ENCODE assay signal across 20 mouse cellular contexts in genomic region chr11:15274043-15274773, GRCm38 (mm10).
"Had no signal": no experiment of that assay in that cellular context is flagged by ENCODE, and none has a peak within 500 bp of the region (broad histone marks: within the 10 kb centered on the region; RNA-seq: fewer than 3 reads in every experiment).

No protein-coding gene starts in this region.

- DNase-seq: kidney, postnatal 25 days; liver; lung, adult 18-20 months; lung, postnatal 14 days; spleen, adult 18-20 months; thymus, adult 2 months; thymus, postnatal 14 days; thymus, postnatal 4 days had no signal

- H3K27me3 ChIP-seq: limb, embryonic 13.5 days; liver, embryonic 12.5 days; liver, embryonic 15.5 days; lung, embryonic 15.5 days; midbrain, embryonic 12.5 days; midbrain, embryonic 15.5 days; stomach, embryonic 15.5 days had no signal

- H3K4me3 ChIP-seq: limb, embryonic 10.5 days; limb, embryonic 13.5 days; liver, embryonic 12.5 days; liver, embryonic 15.5 days; lung, embryonic 15.5 days; midbrain, embryonic 12.5 days; midbrain, embryonic 15.5 days; stomach, embryonic 15.5 days had no signal

- H3K9ac ChIP-seq: limb, embryonic 13.5 days; liver, embryonic 12.5 days; liver, embryonic 15.5 days; lung, embryonic 15.5 days; midbrain, embryonic 12.5 days; midbrain, embryonic 15.5 days; stomach, embryonic 15.5 days had no signal

- ATAC-seq: hindbrain, postnatal 0 days; inflammation-experienced regulatory T-cells, adult 6 months; liver, embryonic 12.5 days; midbrain, embryonic 15.5 days had no signal

- H3K9me3 ChIP-seq: limb, embryonic 10.5 days; limb, embryonic 13.5 days; liver, embryonic 12.5 days; liver, embryonic 15.5 days; lung, embryonic 15.5 days; midbrain, embryonic 12.5 days; midbrain, embryonic 15.5 days; stomach, embryonic 15.5 days had no signal

- H3K4me1 ChIP-seq: limb, embryonic 10.5 days; limb, embryonic 13.5 days; liver, embryonic 12.5 days; liver, embryonic 15.5 days; lung, embryonic 15.5 days; midbrain, embryonic 12.5 days; midbrain, embryonic 15.5 days; stomach, embryonic 15.5 days had no signal

- H3K36me3 ChIP-seq: limb, embryonic 10.5 days; limb, embryonic 13.5 days; liver, embryonic 12.5 days; liver, embryonic 15.5 days; lung, embryonic 15.5 days; midbrain, embryonic 12.5 days; midbrain, embryonic 15.5 days; stomach, embryonic 15.5 days had no signal

- H3K4me2 ChIP-seq: limb, embryonic 13.5 days; liver, embryonic 12.5 days; liver, embryonic 15.5 days; lung, embryonic 15.5 days; midbrain, embryonic 12.5 days; midbrain, embryonic 15.5 days; stomach, embryonic 15.5 days had no signal

- H3K27ac ChIP-seq: hindbrain, postnatal 0 days; kidney, postnatal 0 days; limb, embryonic 10.5 days; limb, embryonic 13.5 days; liver, embryonic 12.5 days; liver, embryonic 15.5 days; lung, embryonic 15.5 days; macrophage; midbrain, embryonic 12.5 days; midbrain, embryonic 15.5 days; stomach, embryonic 15.5 days had no signal
